Mouse (Mus musculus) heart, embryonic 11.5 days (tissue): ENCODE data around the gene St6galnac6. TPM values are rescaled to one million over a fixed set of nuclear protein-coding genes. Genes with fewer than 3 reads are reported as not detected.
A peak's percentile ranks its signal among the peaks of the same experiment; 100 is the strongest.

ENCODE experiments used
- ATAC-seq: fragments of 200-750 bp; cut with Nextera tagmentation; replicated peaks from 2 replicates; pipeline ENCODE4 v1.8.0; 2017; ENCODE audit warnings: moderate library complexity; ENCODE audit not compliant: insufficient number of reproducible peaks, low FRiP score, low TSS enrichment
- H3K27ac ChIP-seq: fragments of 300-500 bp; sonication (generic); 2 replicates; pipeline ENCODE4 v1.5.1; 2014; ENCODE audit warnings: mild to moderate bottlenecking, low read depth, low read length
- H3K27me3 ChIP-seq: fragments of 300-500 bp; sonication (generic); 2 replicates; pipeline ENCODE4 v1.6.1; 2014; ENCODE audit warnings: mild to moderate bottlenecking, low read length, mixed read lengths; ENCODE audit not compliant: control insufficient read depth, insufficient read depth
- H3K36me3 ChIP-seq: fragments of 300-500 bp; sonication (generic); 2 replicates; pipeline ENCODE4 v1.6.1; 2014; ENCODE audit warnings: mild to moderate bottlenecking, low read length, moderate library complexity, mixed read lengths; ENCODE audit not compliant: control insufficient read depth, insufficient read depth
- H3K4me1 ChIP-seq: fragments of 300-500 bp; sonication (generic); 2 replicates; pipeline ENCODE4 v1.6.1; 2014; ENCODE audit warnings: low read length; ENCODE audit not compliant: control insufficient read depth, insufficient read depth
- H3K4me2 ChIP-seq: fragments of 300-500 bp; sonication (generic); 2 replicates; pipeline ENCODE4 v1.6.1; 2014; ENCODE audit warnings: mild to moderate bottlenecking, moderate library complexity
- H3K4me3 ChIP-seq: fragments of 300-500 bp; sonication (generic); 2 replicates; pipeline ENCODE4 v1.5.1; 2014; ENCODE audit warnings: low read depth, low read length
- H3K9ac ChIP-seq: fragments of 300-500 bp; sonication (generic); 2 replicates; pipeline ENCODE4 v1.6.1; 2014; ENCODE audit warnings: mild to moderate bottlenecking, low read depth, low read length, moderate library complexity
- H3K9me3 ChIP-seq: fragments of 300-500 bp; sonication (generic); replicated peaks from 2 replicates; pipeline ENCODE4 v1.6.1; 2016; ENCODE audit warnings: low read length; ENCODE audit not compliant: control insufficient read depth
- WGBS: fragments of 180-500 bp; shearing (Covaris S2); extraction: QIAGEN DNeasy Blood & Tissue Kit; methylation state at CpG from one replicate; pipeline ENCODE4 v1.1.7; 2014; ENCODE audit not compliant: insufficient replicate concordance; 5-methylcytosine and 5-hydroxymethylcytosine counted together
- polyA plus RNA-seq: library from polyadenylated mRNA; unstranded; fragments of >200 nt; fragmentation: Nextera tagmentation; extraction: Ambion mirVana; gene quantifications from 2 replicates; pipeline ENCODE4 v1.2.1, GENCODE M21; 2014

The St6galnac6 gene
- polyA plus RNA-seq, 1 experiment from 2014 or later, result 8.3 TPM

DNA sequence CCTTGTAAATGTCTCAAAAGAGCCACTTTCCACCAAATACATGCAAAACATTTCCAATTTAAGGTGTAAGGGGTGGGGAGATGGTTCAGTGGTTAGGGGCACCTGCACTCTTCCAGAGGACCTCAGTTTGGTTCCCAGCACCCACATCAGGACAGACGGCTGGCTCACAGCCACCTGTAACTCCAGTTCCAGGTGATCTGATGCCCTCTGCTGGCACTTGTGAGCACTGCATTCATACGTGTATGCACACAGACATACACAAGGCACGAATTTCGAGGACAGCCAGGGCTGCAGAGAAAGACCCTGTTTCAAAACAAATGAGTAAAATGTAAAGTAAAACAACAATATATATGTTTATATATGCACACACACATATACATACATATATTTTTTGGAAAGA is 18.1 kb downstream of the St6galnac6 start:
- Histone ChIP-seq H3K27me3 (no peaks in the 10 kb centered on the region), H3K4me1 (peaks cover 36% of the 10 kb centered on the region), H3K9ac (no peak overlapping the region), H3K9me3 (no peaks in the 10 kb centered on the region), H3K27ac (no peak overlapping the region), H3K4me3 (no peak overlapping the region), H3K4me2 (no peak overlapping the region), H3K36me3 (peaks cover 19% of the 10 kb centered on the region)
- no peak for ATAC-seq
- 93% methylated on average over 4 of the region's 4 CpGs for WGBS

DNA sequence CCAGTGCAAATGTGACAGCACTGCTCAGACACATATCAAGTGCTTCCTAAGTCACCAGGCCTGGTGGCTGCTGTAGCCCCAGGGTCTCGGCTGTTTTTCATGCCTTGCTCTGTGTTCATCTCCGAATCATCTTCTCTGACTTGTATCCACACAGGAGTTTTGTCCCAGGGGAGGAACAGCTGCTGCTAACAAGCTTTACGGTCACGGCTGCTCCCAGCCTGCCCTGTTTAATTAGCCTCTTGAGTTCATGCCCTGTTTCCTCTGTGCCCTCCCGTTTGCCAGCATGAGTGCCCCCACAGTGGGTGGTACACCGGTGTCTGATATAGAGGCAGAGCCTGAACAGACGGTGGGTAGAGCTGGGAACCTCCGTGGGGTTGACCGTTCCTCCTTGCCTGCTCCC is 18.5 kb downstream of the St6galnac6 start:
- Histone ChIP-seq H3K4me1 (peaks cover 36% of the 10 kb centered on the region), H3K27ac (no peak overlapping the region), H3K9ac (no peak overlapping the region), H3K36me3 (peaks cover 18% of the 10 kb centered on the region), H3K27me3 (no peaks in the 10 kb centered on the region), H3K4me2 (no peak overlapping the region), H3K4me3 (no peak overlapping the region), H3K9me3 (no peaks in the 10 kb centered on the region)
- ATAC-seq, result no peak
- 82% methylated on average over 9 of the region's 9 CpGs for WGBS

DNA sequence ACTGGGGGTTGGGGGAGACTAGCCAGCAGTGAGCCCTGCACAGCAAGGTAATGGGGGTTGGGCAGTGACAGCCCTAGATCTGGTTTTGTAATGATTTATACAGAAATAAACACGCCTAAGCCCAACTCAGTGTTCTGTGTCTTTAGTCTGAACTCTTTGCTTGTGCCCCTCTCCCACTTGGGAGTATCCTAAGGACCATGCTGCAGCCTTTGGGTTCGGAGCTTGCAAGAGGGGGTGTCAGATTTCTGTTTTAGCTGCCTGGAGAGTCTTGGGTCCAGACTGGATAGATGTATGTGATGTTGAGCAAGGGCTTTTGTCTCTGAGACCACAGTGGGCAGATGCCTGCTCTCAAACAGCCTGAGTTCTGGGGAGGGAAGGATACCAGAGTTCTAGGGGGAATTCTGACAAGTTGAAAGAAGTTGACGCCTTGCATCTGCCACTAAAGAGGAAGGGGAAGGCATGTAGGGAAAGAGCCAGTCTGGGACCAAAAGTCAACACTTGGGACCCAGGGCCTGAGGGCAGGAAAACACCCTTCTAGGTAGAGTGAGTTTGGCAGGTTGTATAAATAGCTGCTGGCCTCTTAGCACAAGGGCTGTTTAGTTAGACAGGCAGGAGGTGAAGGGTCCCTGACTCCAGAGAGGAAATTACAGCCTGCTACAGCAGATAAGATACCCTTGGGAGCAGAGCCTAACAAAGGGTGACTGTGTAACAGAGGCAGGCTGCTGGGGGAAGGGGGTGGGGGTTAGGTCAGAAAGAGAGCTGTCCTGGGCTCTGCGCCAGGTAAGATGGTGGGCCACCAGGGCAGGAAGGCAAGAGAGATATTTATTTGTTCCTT is 21.4 kb downstream of the St6galnac6 start:
- peak; percentile 71 for ATAC-seq
- peak overlapping the region; percentile 46 for H3K4me2 ChIP-seq
- H3K36me3 ChIP-seq, result peaks cover 10% of the 10 kb centered on the region
- peak overlapping the region; percentile 96 for H3K27ac ChIP-seq
- no peak overlapping the region for H3K4me3 ChIP-seq
- WGBS, result 8% methylated on average over 4 of the region's 4 CpGs
- H3K4me1 ChIP-seq, result peaks cover 54% of the 10 kb centered on the region
- no peaks in the 10 kb centered on the region for H3K9me3 ChIP-seq
- H3K27me3 ChIP-seq, result no peaks in the 10 kb centered on the region
- H3K9ac ChIP-seq, result peak overlapping the region; percentile 52; the same call in 1 of the 2 replicates

DNA sequence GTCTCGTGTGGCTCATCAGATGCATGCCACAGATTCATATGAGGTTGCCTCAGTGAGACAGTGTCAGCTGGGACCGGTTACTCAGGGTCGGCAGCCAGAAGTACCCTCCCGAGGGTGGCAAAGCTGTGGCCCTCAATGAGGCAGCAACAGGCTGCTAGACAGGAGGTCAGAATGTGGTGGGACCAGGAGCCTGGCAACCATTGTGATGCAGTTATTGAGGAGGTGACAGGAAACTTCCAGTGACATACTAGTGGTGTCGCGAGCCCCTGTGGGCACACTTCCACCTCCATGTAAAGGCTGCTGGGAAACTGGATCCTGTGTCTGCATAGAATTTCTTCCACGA is 22.0 kb downstream of the St6galnac6 start, which contains the start of gene Ak1:
Ak1 (plus strand) TSS at position 242 of the 343 bp plus-strand sequence.
- 4% methylated on average over 7 of the region's 7 CpGs for WGBS
- no peaks in the 10 kb centered on the region for H3K9me3 ChIP-seq
- H3K4me3 ChIP-seq, result no peak within 1 kb of the TSS
- peaks cover 60% of the 10 kb centered on the region for H3K4me1 ChIP-seq
- peak; percentile 1; the same call in 1 of the 2 replicates for ATAC-seq
- peak within 1 kb of the TSS; percentile 46 for H3K4me2 ChIP-seq
- H3K36me3 ChIP-seq, result peaks cover 10% of the 10 kb centered on the region
- no peaks in the 10 kb centered on the region for H3K27me3 ChIP-seq
- H3K27ac ChIP-seq, result peak within 1 kb of the TSS; percentile 96
- H3K9ac ChIP-seq, result peak within 1 kb of the TSS; percentile 52; the same call in 1 of the 2 replicates

DNA sequence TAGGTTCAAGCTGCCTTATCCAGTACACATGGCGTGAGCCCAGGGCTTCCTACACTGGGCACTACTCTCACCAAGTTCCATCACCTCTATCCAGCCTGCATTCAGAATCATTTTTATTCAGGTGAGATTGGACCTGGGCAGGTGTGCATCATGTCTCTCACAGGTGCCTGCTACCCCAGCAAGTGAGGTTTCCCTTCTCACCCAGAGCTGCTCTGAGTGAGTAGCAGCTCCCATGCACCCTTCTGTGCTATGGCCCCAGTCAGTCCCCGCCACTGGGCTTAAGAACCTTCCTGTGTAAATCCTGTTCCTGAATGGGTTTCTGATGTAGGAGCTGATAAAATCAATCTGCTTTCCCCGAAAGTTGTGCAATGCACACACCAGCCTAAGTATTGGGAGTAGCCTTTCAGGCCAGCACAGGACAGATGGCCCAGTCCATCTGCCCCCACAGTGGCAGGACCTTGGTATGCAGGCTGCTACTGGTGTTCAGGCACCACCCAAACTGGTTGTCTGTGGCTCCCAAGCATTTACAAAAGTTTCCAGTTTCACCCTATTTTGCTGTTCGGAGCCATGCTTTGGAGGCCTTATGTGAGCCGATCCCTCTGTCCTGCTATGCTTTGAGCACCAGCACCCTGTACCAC is 24.7 kb downstream of the St6galnac6 start:
- WGBS, result 65% methylated on average over 5 of the region's 5 CpGs
- H3K4me1 ChIP-seq, result peaks cover 80% of the 10 kb centered on the region
- peak overlapping the region; percentile 98 for H3K27ac ChIP-seq
- no peak overlapping the region for H3K4me3 ChIP-seq
- no peak overlapping the region for H3K4me2 ChIP-seq
- no peaks in the 10 kb centered on the region for H3K27me3 ChIP-seq
- no peaks in the 10 kb centered on the region for H3K9me3 ChIP-seq
- H3K9ac ChIP-seq, result peak overlapping the region; percentile 82; the same call in 1 of the 2 replicates
- no peak for ATAC-seq
- no peaks in the 10 kb centered on the region for H3K36me3 ChIP-seq

DNA sequence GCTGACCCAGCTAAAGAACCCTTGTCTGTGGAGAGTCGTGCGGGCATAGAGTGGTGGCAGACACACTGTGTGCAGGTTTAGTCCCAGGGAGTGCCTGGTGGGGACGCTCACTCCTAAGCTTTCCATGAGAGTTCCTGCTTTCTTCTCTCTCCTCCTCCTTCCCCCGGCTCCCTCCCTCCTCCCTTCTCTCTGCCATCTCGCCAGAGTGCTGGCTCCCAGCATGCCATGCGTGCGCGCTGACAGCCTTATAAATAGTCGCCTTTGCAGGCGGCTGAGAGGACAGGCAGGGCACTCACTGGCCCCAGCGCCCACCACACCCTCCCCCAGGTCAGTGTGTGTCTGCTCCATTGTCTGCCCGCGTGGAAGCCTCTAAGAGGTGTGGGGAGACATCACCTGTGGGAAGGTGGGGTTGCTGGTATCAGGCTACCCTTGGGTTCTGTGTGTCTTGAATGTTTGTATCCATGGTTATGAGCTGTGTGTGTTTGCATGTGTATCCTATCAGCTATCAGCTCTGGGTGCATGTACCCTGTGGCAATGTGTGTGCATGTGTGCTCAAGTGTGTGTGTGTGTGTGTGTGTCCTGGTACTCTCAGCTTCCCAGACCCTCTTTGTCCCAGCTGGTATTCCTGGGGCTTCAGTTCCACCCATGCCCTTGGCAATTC is 25.8 kb downstream of the St6galnac6 start:
- Histone ChIP-seq H3K27me3 (no peaks in the 10 kb centered on the region), H3K27ac (peak overlapping the region; percentile 98), H3K4me1 (peaks cover 74% of the 10 kb centered on the region), H3K9me3 (no peaks in the 10 kb centered on the region), H3K4me3 (peak overlapping the region; percentile 45), H3K9ac (peak overlapping the region; percentile 82), H3K36me3 (no peaks in the 10 kb centered on the region), H3K4me2 (peak overlapping the region; percentile 74)
- WGBS, result under 1% methylated on average over 13 of the region's 13 CpGs
- ATAC-seq, result peak; percentile 15; the same call in 1 of the 2 replicates

DNA sequence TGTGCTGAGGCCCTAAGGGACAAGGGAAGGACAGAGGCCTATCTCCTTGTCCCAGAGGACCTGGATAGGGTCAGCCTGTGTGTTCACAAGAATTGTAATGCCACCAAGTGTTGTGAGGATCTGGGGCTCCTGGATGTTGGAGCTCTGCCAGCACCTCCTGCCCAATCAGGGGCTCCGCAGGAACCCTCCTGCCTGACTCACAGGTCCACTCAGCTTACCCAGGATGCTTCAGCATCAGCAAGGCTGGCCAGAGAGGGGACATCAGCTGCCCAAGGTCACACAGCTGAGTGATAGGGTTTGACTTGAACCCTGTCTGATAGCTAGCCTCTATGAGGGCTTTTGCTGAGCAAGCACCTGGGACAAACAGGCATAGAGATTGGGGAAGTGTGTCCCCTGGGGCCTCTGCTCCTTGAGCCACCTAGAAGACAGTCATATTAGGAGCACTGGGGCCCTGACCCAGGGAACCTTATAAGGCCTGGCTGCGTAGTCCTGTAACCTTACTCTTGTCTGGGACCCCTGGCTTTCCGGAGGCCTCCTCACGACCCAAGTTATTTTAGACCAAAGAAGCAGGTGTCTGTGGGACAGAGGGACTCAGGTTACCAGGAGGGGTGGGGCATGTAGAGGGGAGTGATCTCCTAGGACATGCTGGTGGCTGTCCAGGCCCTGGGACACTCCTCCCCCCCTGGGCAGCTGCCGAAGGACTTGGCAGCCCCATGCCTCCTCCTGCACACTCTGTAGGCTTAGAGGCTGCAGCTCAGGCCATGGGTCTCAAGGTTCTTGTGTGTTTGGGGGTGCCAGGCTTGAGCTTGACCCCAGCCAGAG is 26.6 kb downstream of the St6galnac6 start:
- no peaks in the 10 kb centered on the region for H3K36me3 ChIP-seq
- H3K4me3 ChIP-seq, result peak overlapping the region; percentile 45
- H3K9ac ChIP-seq, result peak overlapping the region; percentile 82
- peaks cover 66% of the 10 kb centered on the region for H3K4me1 ChIP-seq
- peak overlapping the region; percentile 98 for H3K27ac ChIP-seq
- H3K9me3 ChIP-seq, result no peaks in the 10 kb centered on the region
- no peaks in the 10 kb centered on the region for H3K27me3 ChIP-seq
- ATAC-seq, result 0 out of 2 replicates have a peak, but pooled peaks have one; percentile 6
- 39% methylated on average over 5 of the region's 5 CpGs for WGBS
- peak overlapping the region; percentile 74 for H3K4me2 ChIP-seq
